Mouse (Mus musculus): ENCODE results near the gene Nfe2. TPM values are rescaled to one million over a fixed set of nuclear protein-coding genes. Genes with fewer than 3 reads are reported as not detected.

Nfe2 gene
- polyA plus RNA-seq, 1 experiment from 2014 or later, result 171 TPM

GRCm38 (mm10) chr15:103300560-103300959, 42.4 kb upstream of the Nfe2 start:
- Histone ChIP-seq H3K36me3 (peaks cover 47% of the 10 kb centered on the region), H3K4me1 (replicated peaks) (peaks cover 51% of the 10 kb centered on the region), H3K27me3 (peaks cover 36% of the 10 kb centered on the region), H3K9me3 (replicated peaks) (no peaks in the 10 kb centered on the region), H3K4me2 (no peak overlapping the region), H3K27ac (no peak overlapping the region), H3K9ac (no peak overlapping the region), H3K4me3 (replicated peaks) (no peak overlapping the region)
- 35% methylated on average over 2 of the region's 2 CpGs for WGBS (ENCODE audit: insufficient replicate concordance)
- ATAC-seq (ENCODE audit: low read depth), result no peak
- DNase-seq, result no peak

GRCm38 (mm10) chr15:103300067-103300471, 41.9 kb upstream of the Nfe2 start:
- Histone ChIP-seq H3K9me3 (replicated peaks) (no peaks in the 10 kb centered on the region), H3K9ac (0 out of 2 replicates have a peak overlapping the region, but pooled peaks have one; percentile 2), H3K36me3 (peaks cover 51% of the 10 kb centered on the region), H3K4me2 (no peak overlapping the region), H3K27me3 (peaks cover 31% of the 10 kb centered on the region), H3K4me1 (replicated peaks) (peaks cover 48% of the 10 kb centered on the region), H3K27ac (no peak overlapping the region), H3K4me3 (replicated peaks) (no peak overlapping the region)
- DNase-seq (no peak), ATAC-seq (ENCODE audit: low read depth) (no peak)
- 65% methylated on average over 18 of the region's 18 CpGs for WGBS (ENCODE audit: insufficient replicate concordance)

GRCm38 (mm10) chr15:103299644-103300043, 41.4 kb upstream of the Nfe2 start:
- ATAC-seq (ENCODE audit: low read depth), result no peak
- no peak overlapping the region for H3K4me2 ChIP-seq
- H3K4me3 ChIP-seq (replicated peaks), result no peak overlapping the region
- no peak for DNase-seq
- no peaks in the 10 kb centered on the region for H3K9me3 ChIP-seq (replicated peaks)
- H3K36me3 ChIP-seq, result peaks cover 53% of the 10 kb centered on the region
- peaks cover 44% of the 10 kb centered on the region for H3K4me1 ChIP-seq (replicated peaks)
- no peak overlapping the region for H3K27ac ChIP-seq
- peaks cover 27% of the 10 kb centered on the region for H3K27me3 ChIP-seq
- 72% methylated on average over 8 of the region's 8 CpGs for WGBS (ENCODE audit: insufficient replicate concordance)
- 0 out of 2 replicates have a peak overlapping the region, but pooled peaks have one; percentile 2 for H3K9ac ChIP-seq

GRCm38 (mm10) chr15:103298861-103299616, 40.8 kb upstream of the Nfe2 start:
- no peak for ATAC-seq (ENCODE audit: low read depth)
- DNase-seq, result no peak
- Histone ChIP-seq H3K4me2 (no peak overlapping the region), H3K4me3 (replicated peaks) (no peak overlapping the region), H3K27me3 (peaks cover 21% of the 10 kb centered on the region), H3K36me3 (peaks cover 56% of the 10 kb centered on the region), H3K27ac (no peak overlapping the region), H3K9me3 (replicated peaks) (no peaks in the 10 kb centered on the region), H3K9ac (no peak overlapping the region), H3K4me1 (replicated peaks) (peaks cover 38% of the 10 kb centered on the region)
- WGBS (ENCODE audit: insufficient replicate concordance), result 85% methylated on average over 5 of the region's 5 CpGs

GRCm38 (mm10) chr15:103298026-103298425, 39.8 kb upstream of the Nfe2 start:
- no peak overlapping the region for H3K27ac ChIP-seq
- H3K4me3 ChIP-seq (replicated peaks), result no peak overlapping the region
- no peak for DNase-seq
- H3K36me3 ChIP-seq, result peaks cover 66% of the 10 kb centered on the region
- peaks cover 33% of the 10 kb centered on the region for H3K4me1 ChIP-seq (replicated peaks)
- 86% methylated on average over 3 of the region's 3 CpGs for WGBS (ENCODE audit: insufficient replicate concordance)
- no peak overlapping the region for H3K4me2 ChIP-seq
- peaks cover 11% of the 10 kb centered on the region for H3K27me3 ChIP-seq
- no peaks in the 10 kb centered on the region for H3K9me3 ChIP-seq (replicated peaks)
- no peak overlapping the region for H3K9ac ChIP-seq
- no peak for ATAC-seq (ENCODE audit: low read depth)

- no peak overlapping the region for H3K4me2 ChIP-seq
- no peak overlapping the region for H3K4me3 ChIP-seq (replicated peaks)
- H3K27ac ChIP-seq, result no peak overlapping the region
- H3K9me3 ChIP-seq (replicated peaks), result no peaks in the 10 kb centered on the region
- WGBS (ENCODE audit: insufficient replicate concordance), result 82% methylated on average over 6 of the region's 6 CpGs
- H3K36me3 ChIP-seq, result peaks cover 73% of the 10 kb centered on the region
- H3K4me1 ChIP-seq (replicated peaks), result peaks cover 28% of the 10 kb centered on the region
- DNase-seq (no peak), ATAC-seq (ENCODE audit: low read depth) (no peak)
- H3K9ac ChIP-seq, result no peak overlapping the region
- peaks cover 4% of the 10 kb centered on the region for H3K27me3 ChIP-seq
Observed at GRCm38 (mm10) chr15:103297313-103297712, 39.1 kb upstream of the Nfe2 start.

GRCm38 (mm10) chr15:103295851-103296250, 37.6 kb upstream of the Nfe2 start:
- Histone ChIP-seq H3K9ac (no peak overlapping the region), H3K4me2 (no peak overlapping the region), H3K4me3 (replicated peaks) (no peak overlapping the region), H3K27me3 (no peaks in the 10 kb centered on the region), H3K9me3 (replicated peaks) (no peaks in the 10 kb centered on the region), H3K36me3 (peaks cover 88% of the 10 kb centered on the region), H3K4me1 (replicated peaks) (peaks cover 18% of the 10 kb centered on the region; the same call in 1 of the 2 replicates), H3K27ac (0 out of 2 replicates have a peak overlapping the region, but pooled peaks have one; percentile 21)
- ATAC-seq (ENCODE audit: low read depth) (no peak), DNase-seq (no peak)
- 37% methylated on average over 5 of the region's 5 CpGs for WGBS (ENCODE audit: insufficient replicate concordance)

GRCm38 (mm10) chr15:103294649-103295048, 36.4 kb upstream of the Nfe2 start:
- no peak for ATAC-seq (ENCODE audit: low read depth)
- H3K27me3 ChIP-seq, result no peaks in the 10 kb centered on the region
- no peak for DNase-seq
- H3K4me3 ChIP-seq (replicated peaks), result no peak overlapping the region
- H3K9me3 ChIP-seq (replicated peaks), result no peaks in the 10 kb centered on the region
- H3K4me2 ChIP-seq, result no peak overlapping the region
- no peak overlapping the region for H3K9ac ChIP-seq
- WGBS (ENCODE audit: insufficient replicate concordance), result 75% methylated on average over 2 of the region's 2 CpGs
- H3K36me3 ChIP-seq, result peaks cover 93% of the 10 kb centered on the region
- no peak overlapping the region for H3K27ac ChIP-seq
- H3K4me1 ChIP-seq (replicated peaks), result peaks cover 10% of the 10 kb centered on the region; the same call in 1 of the 2 replicates

GRCm38 (mm10) chr15:103293375-103293774, 35.2 kb upstream of the Nfe2 start:
- Histone ChIP-seq H3K9ac (no peak overlapping the region), H3K4me1 (replicated peaks) (peaks cover 14% of the 10 kb centered on the region; the same call in 1 of the 2 replicates), H3K4me2 (no peak overlapping the region), H3K4me3 (replicated peaks) (no peak overlapping the region), H3K9me3 (replicated peaks) (no peaks in the 10 kb centered on the region), H3K36me3 (peaks cover 92% of the 10 kb centered on the region), H3K27ac (no peak overlapping the region), H3K27me3 (no peaks in the 10 kb centered on the region)
- no peak for DNase-seq
- ATAC-seq (ENCODE audit: low read depth), result no peak
- WGBS (ENCODE audit: insufficient replicate concordance), result 95% methylated on average over 2 of the region's 2 CpGs

GRCm38 (mm10) chr15:103292673-103293345, 34.6 kb upstream of the Nfe2 start:
- Histone ChIP-seq H3K9ac (no peak overlapping the region), H3K4me2 (no peak overlapping the region), H3K27ac (no peak overlapping the region), H3K27me3 (no peaks in the 10 kb centered on the region), H3K4me3 (replicated peaks) (no peak overlapping the region), H3K9me3 (replicated peaks) (no peaks in the 10 kb centered on the region), H3K4me1 (replicated peaks) (peaks cover 14% of the 10 kb centered on the region), H3K36me3 (peaks cover 86% of the 10 kb centered on the region)
- DNase-seq (no peak), ATAC-seq (ENCODE audit: low read depth) (no peak)
- 85% methylated on average over 4 of the region's 4 CpGs for WGBS (ENCODE audit: insufficient replicate concordance)

- Histone ChIP-seq H3K4me1 (replicated peaks) (peaks cover 18% of the 10 kb centered on the region), H3K27me3 (no peaks in the 10 kb centered on the region), H3K9ac (no peak overlapping the region), H3K36me3 (peaks cover 82% of the 10 kb centered on the region), H3K9me3 (replicated peaks) (no peaks in the 10 kb centered on the region), H3K27ac (no peak overlapping the region), H3K4me2 (no peak overlapping the region), H3K4me3 (replicated peaks) (no peak overlapping the region)
- DNase-seq (no peak), ATAC-seq (ENCODE audit: low read depth) (no peak)
- WGBS (ENCODE audit: insufficient replicate concordance), result 89% methylated on average over 9 of the region's 9 CpGs
Observed at GRCm38 (mm10) chr15:103290843-103291242, 32.6 kb upstream of the Nfe2 start.

All from liver, embryonic 13.5 days (tissue).